Mouse (Mus musculus) limb, embryonic 12.5 days (tissue): Measurements from ENCODE around the gene Fgfr2. TPM values are rescaled to one million over a fixed set of nuclear protein-coding genes. Genes with fewer than 3 reads are reported as not detected.

Source experiments
- ATAC-seq: fragments of 200-750 bp; cut with Nextera tagmentation; 2 replicates; pipeline ENCODE4 v1.8.0; 2017; ENCODE audit warnings: low read depth, moderate TSS enrichment; ENCODE audit not compliant: insufficient number of reproducible peaks, insufficient read depth, low FRiP score, low TSS enrichment
- H3K27ac ChIP-seq: fragments of 300-500 bp; sonication (generic); 2 replicates; pipeline ENCODE4 v1.5.1; 2016; ENCODE audit warnings: mild to moderate bottlenecking, moderate library complexity
- H3K27me3 ChIP-seq: fragments of 300-500 bp; sonication (generic); 2 replicates; pipeline ENCODE4 v1.6.1; 2016; ENCODE audit warnings: mild to moderate bottlenecking, moderate library complexity
- H3K36me3 ChIP-seq: fragments of 300-500 bp; sonication (generic); 2 replicates; pipeline ENCODE4 v1.6.1; 2016; ENCODE audit warnings: mild to moderate bottlenecking, moderate library complexity
- H3K4me1 ChIP-seq: fragments of 300-500 bp; sonication (generic); replicated peaks from 2 replicates; pipeline ENCODE4 v1.6.1; 2016
- H3K4me2 ChIP-seq: fragments of 300-500 bp; sonication (generic); 2 replicates; pipeline ENCODE4 v1.6.1; 2016; ENCODE audit warnings: mild to moderate bottlenecking, moderate library complexity
- H3K4me3 ChIP-seq: fragments of 300-500 bp; sonication (generic); replicated peaks from 2 replicates; pipeline ENCODE4 v1.5.1; 2016; ENCODE audit warnings: mild to moderate bottlenecking
- H3K9ac ChIP-seq: fragments of 300-500 bp; sonication (generic); replicated peaks from 2 replicates; pipeline ENCODE4 v1.6.1; 2016; ENCODE audit warnings: mild to moderate bottlenecking, moderate library complexity
- H3K9me3 ChIP-seq: fragments of 300-500 bp; sonication (generic); 2 replicates; pipeline ENCODE4 v1.6.1; 2016; ENCODE audit warnings: mild to moderate bottlenecking, moderate library complexity
- WGBS: fragments of 180-500 bp; shearing (Covaris S2); methylation state at CpG from one replicate; pipeline ENCODE4 v1.1.7; 2016; 5-methylcytosine and 5-hydroxymethylcytosine counted together
- polyA plus RNA-seq: library from polyadenylated mRNA; unstranded; fragments of >200 nt; fragmentation: Nextera tagmentation; extraction: Ambion mirVana; gene quantifications from 2 replicates; pipeline ENCODE4 v1.2.1, GENCODE M21; 2016

Gene Fgfr2
- polyA plus RNA-seq, 1 experiment from 2014 or later = 112 TPM

- H3K4me1 ChIP-seq = peaks cover 17% of the 10 kb centered on the region
- H3K9me3 ChIP-seq = no peaks in the 10 kb centered on the region
- H3K27me3 ChIP-seq = no peaks in the 10 kb centered on the region; the same call in 1 of the 2 replicates
- 57% methylated on average over 11 of the region's 11 CpGs for WGBS
- H3K4me2 ChIP-seq = no peak overlapping the region
- H3K36me3 ChIP-seq = no peaks in the 10 kb centered on the region
- H3K9ac ChIP-seq = no peak overlapping the region
- H3K4me3 ChIP-seq = no peak overlapping the region
- no peak overlapping the region for H3K27ac ChIP-seq
- no peak for ATAC-seq
Observed at GRCm38 (mm10) chr7:132644605-132645279, 478.4 kb downstream of the Fgfr2 start.

DNA sequence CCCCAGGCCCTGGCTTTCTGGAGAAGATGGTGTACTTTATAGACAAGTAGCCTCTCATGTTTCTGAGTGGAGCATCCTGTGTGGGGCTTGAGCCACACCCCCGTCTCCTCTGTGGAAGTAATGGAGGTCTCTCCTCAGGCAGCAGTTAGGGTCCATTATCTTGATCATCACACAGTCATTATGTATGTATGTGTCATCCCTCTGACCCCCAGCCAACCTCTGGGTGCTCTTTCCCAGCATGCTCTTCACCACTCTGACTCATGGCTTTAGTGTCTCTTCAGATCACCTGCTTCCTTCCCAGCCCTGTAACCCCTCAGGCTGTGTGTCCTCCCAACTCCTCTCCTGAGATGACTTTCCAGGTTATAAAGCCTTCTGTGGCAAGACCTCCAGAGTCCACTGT, 481.5 kb downstream of the Fgfr2 start:
- no peaks in the 10 kb centered on the region; the same call in 1 of the 2 replicates for H3K27me3 ChIP-seq
- ATAC-seq = no peak
- no peak overlapping the region for H3K4me3 ChIP-seq
- H3K4me2 ChIP-seq = no peak overlapping the region
- H3K27ac ChIP-seq = no peak overlapping the region
- no peaks in the 10 kb centered on the region for H3K36me3 ChIP-seq
- 86% methylated on average over 1 of the region's 1 CpGs for WGBS
- peaks cover 19% of the 10 kb centered on the region for H3K4me1 ChIP-seq
- no peak overlapping the region for H3K9ac ChIP-seq
- no peaks in the 10 kb centered on the region for H3K9me3 ChIP-seq

DNA sequence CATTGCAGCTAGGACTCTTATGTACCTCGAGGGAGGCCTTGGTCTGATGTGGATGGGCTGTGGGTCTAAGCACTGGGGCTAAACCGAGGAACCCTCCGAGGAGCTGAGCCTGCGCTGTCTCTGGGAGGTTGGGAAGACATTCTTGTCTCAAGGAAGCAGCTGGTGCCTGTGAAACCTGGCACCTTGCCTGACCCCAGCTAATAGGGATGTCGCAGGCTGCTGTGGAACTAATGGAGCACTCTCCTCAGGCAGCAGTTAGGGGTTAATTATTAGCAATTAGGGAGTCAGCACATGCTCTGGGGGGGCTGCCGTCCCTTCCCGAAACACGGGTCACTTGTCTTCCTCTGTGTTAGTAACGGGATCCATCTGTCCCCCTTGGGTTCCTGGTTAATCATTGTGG, 482.2 kb downstream of the Fgfr2 start:
- Histone ChIP-seq H3K4me3 (no peak overlapping the region), H3K36me3 (no peaks in the 10 kb centered on the region), H3K4me1 (peaks cover 19% of the 10 kb centered on the region), H3K9me3 (no peaks in the 10 kb centered on the region), H3K9ac (no peak overlapping the region; the same call in 1 of the 2 replicates), H3K4me2 (no peak overlapping the region), H3K27ac (no peak overlapping the region), H3K27me3 (no peaks in the 10 kb centered on the region; the same call in 1 of the 2 replicates)
- WGBS = 28% methylated on average over 9 of the region's 9 CpGs
- no peak for ATAC-seq

GRCm38 (mm10) chr7:132638446-132639087, 484.6 kb downstream of the Fgfr2 start:
- Histone ChIP-seq H3K9ac (no peak overlapping the region), H3K4me3 (no peak overlapping the region), H3K9me3 (no peaks in the 10 kb centered on the region), H3K27me3 (no peaks in the 10 kb centered on the region; the same call in 1 of the 2 replicates), H3K27ac (no peak overlapping the region), H3K4me1 (peaks cover 19% of the 10 kb centered on the region), H3K4me2 (no peak overlapping the region), H3K36me3 (no peaks in the 10 kb centered on the region)
- WGBS = 61% methylated on average over 12 of the region's 12 CpGs
- ATAC-seq = no peak

GRCm38 (mm10) chr7:132637292-132637691, 485.9 kb downstream of the Fgfr2 start:
- 11% methylated on average over 12 of the region's 12 CpGs for WGBS
- no peaks in the 10 kb centered on the region for H3K36me3 ChIP-seq
- no peaks in the 10 kb centered on the region for H3K9me3 ChIP-seq
- H3K4me1 ChIP-seq = peaks cover 19% of the 10 kb centered on the region
- no peaks in the 10 kb centered on the region; the same call in 1 of the 2 replicates for H3K27me3 ChIP-seq
- no peak overlapping the region for H3K27ac ChIP-seq
- H3K4me3 ChIP-seq = no peak overlapping the region
- no peak for ATAC-seq
- H3K9ac ChIP-seq = no peak overlapping the region
- no peak overlapping the region for H3K4me2 ChIP-seq

DNA sequence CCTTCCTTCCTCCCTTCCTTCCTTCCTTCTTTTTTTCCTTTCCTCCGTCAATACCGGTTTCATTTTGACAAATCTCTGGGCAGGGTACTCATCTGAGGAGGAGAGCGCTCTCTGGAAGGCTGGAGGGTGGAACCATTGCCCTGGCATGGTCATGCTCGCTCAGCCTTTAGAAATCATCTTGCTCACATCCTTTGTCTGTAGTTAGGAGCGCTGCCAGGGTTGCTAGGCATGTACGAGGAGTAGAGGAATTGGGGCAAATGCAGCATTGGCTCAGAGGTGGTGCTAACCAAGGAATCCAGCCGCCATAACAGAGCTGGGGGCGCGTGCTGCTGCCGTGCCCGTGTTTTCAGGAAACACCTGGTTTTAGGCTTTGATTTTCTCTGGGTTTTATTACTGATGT, 491.8 kb downstream of the Fgfr2 start:
- no peak overlapping the region for H3K9ac ChIP-seq

GRCm38 (mm10) chr7:132627448-132627847, 495.7 kb downstream of the Fgfr2 start:
- no peak for ATAC-seq
- H3K27ac ChIP-seq = no peak overlapping the region
- H3K9ac ChIP-seq = no peak overlapping the region
- no peaks in the 10 kb centered on the region for H3K4me1 ChIP-seq
- H3K9me3 ChIP-seq = no peaks in the 10 kb centered on the region
- no peaks in the 10 kb centered on the region for H3K27me3 ChIP-seq
- H3K4me2 ChIP-seq = no peak overlapping the region
- H3K4me3 ChIP-seq = no peak overlapping the region
- no peaks in the 10 kb centered on the region for H3K36me3 ChIP-seq
- WGBS = 83% methylated on average over 3 of the region's 3 CpGs

More for the DNA sequence above, 491.8 kb downstream of the Fgfr2 start:
- H3K36me3 ChIP-seq = no peaks in the 10 kb centered on the region
- no peaks in the 10 kb centered on the region for H3K27me3 ChIP-seq
- H3K4me3 ChIP-seq = no peak overlapping the region
- ATAC-seq = no peak
- H3K27ac ChIP-seq = no peak overlapping the region
- H3K9me3 ChIP-seq = no peaks in the 10 kb centered on the region
- WGBS = 78% methylated on average over 11 of the region's 11 CpGs
- no peak overlapping the region for H3K4me2 ChIP-seq
- no peaks in the 10 kb centered on the region for H3K4me1 ChIP-seq

DNA sequence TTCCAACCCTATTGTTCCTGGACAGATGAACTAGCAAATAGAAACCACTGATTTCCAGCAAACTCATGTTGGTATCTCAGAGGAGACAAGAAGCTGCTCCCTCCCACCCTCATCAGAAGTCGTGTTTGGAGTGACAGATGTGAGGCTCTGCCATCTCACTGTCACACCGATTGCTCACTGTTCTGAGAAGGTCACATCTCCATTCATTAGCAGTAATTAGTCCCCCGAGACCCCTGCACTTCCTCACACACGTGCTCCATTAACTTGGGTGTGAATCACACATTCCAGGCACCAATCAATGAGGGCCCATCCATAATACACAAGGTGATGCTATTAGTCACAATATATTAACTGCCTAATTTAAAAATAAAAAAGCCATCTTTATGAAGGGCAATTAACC, 497.0 kb downstream of the Fgfr2 start:
- H3K4me1 ChIP-seq = no peaks in the 10 kb centered on the region
- no peaks in the 10 kb centered on the region for H3K36me3 ChIP-seq
- H3K9ac ChIP-seq = no peak overlapping the region
- H3K4me3 ChIP-seq = no peak overlapping the region
- H3K27ac ChIP-seq = no peak overlapping the region
- H3K9me3 ChIP-seq = no peaks in the 10 kb centered on the region
- H3K4me2 ChIP-seq = no peak overlapping the region
- H3K27me3 ChIP-seq = no peaks in the 10 kb centered on the region
- 37% methylated on average over 4 of the region's 4 CpGs for WGBS
- no peak for ATAC-seq

- H3K4me1 ChIP-seq = no peaks in the 10 kb centered on the region
- no peaks in the 10 kb centered on the region for H3K27me3 ChIP-seq
- H3K4me3 ChIP-seq = no peak overlapping the region
- no peak overlapping the region for H3K27ac ChIP-seq
- WGBS = 78% methylated on average over 10 of the region's 10 CpGs
- H3K36me3 ChIP-seq = no peaks in the 10 kb centered on the region
- no peak overlapping the region for H3K9ac ChIP-seq
- H3K4me2 ChIP-seq = no peak overlapping the region
- no peak for ATAC-seq
- H3K9me3 ChIP-seq = no peaks in the 10 kb centered on the region
Observed at GRCm38 (mm10) chr7:132624161-132624560, 499.0 kb downstream of the Fgfr2 start.

DNA sequence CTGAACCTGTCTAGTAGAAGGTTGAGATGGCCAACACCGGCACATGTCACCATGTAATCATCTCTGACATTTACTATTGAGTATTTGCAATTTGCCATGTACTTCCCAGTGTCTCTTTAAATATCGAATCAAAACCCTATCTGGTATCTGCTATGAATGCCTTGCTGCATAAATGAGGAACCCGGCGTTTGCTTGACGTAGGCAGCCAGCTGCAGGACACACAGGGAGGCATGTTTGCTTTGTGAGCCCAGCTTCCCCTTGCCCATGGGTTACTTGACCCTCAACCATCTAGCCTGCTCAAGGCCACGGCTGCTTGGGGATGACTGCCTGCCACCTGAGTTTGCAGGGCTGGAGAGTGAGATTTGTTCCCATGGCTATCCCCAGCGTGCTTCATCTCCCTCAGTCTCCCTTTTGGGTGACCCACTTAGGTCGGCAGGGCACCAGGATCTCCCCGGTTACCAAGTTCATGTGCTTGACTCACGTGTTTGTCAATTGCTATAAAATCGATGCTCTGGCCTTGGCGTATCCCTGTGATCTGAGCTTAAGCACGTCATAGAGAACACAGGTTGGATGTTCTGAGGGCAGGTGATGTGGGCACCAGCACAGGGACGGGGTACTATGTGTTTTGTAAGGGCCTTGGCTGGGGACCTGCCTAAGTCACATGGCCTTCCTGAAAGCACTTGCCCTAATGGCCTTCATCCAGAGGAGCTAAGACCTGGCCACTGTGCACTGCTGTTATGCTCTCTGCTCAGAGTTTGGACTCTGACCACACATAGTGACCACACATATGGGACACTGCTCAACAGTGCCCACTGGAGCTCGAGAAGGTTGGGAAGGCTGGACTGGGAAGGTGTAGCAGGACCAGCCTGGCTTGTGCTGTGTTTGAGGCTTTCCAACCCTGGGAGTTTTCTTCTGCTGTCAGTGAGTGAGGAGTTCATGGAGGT, 502.9 kb downstream of the Fgfr2 start:
- Histone ChIP-seq H3K27me3 (0 out of 2 replicates have a peak, but pooled peaks cover 5% of the 10 kb centered on the region), H3K27ac (no peak overlapping the region), H3K9me3 (no peaks in the 10 kb centered on the region), H3K4me3 (no peak overlapping the region), H3K4me2 (no peak overlapping the region), H3K36me3 (no peaks in the 10 kb centered on the region), H3K9ac (no peak overlapping the region), H3K4me1 (peaks cover 13% of the 10 kb centered on the region)
- WGBS = 91% methylated on average over 15 of the region's 15 CpGs
- no peak for ATAC-seq

- H3K27ac ChIP-seq = no peak overlapping the region
- no peaks in the 10 kb centered on the region for H3K9me3 ChIP-seq
- no peak overlapping the region for H3K4me2 ChIP-seq
- peaks cover 19% of the 10 kb centered on the region for H3K4me1 ChIP-seq
- ATAC-seq = no peak
- H3K9ac ChIP-seq = no peak overlapping the region
- WGBS = 88% methylated on average over 8 of the region's 8 CpGs
- H3K4me3 ChIP-seq = no peak overlapping the region
- no peaks in the 10 kb centered on the region for H3K36me3 ChIP-seq
- H3K27me3 ChIP-seq = 0 out of 2 replicates have a peak, but pooled peaks cover 5% of the 10 kb centered on the region
Observed at GRCm38 (mm10) chr7:132619549-132619948, 503.6 kb downstream of the Fgfr2 start.
